Mouse (Mus musculus) gastrocnemius, postnatal 10 days (tissue): ENCODE data around the gene Nat8f4. TPM values are rescaled to one million over a fixed set of nuclear protein-coding genes. Genes with fewer than 3 reads are reported as not detected.
"Not testable (repeated sequence)": the region's sequence is repeated elsewhere in the genome, so short reads cannot be mapped to it uniquely, and the experiment has no call there.

Source experiments
- DNase-seq: peaks from one replicate; pipeline ENCODE4 v3.0.0; 2021; ENCODE audit warnings: mixed read lengths
- total RNA-seq, 2 experiments: library from RNA; stranded (reverse); gene quantifications; 2 replicates each; pipeline ENCODE4 v1.2.3; 2021

Gene Nat8f4
- total RNA-seq, 2 experiments from 2014 or later = 1.2 to 1.4 TPM

DNA sequence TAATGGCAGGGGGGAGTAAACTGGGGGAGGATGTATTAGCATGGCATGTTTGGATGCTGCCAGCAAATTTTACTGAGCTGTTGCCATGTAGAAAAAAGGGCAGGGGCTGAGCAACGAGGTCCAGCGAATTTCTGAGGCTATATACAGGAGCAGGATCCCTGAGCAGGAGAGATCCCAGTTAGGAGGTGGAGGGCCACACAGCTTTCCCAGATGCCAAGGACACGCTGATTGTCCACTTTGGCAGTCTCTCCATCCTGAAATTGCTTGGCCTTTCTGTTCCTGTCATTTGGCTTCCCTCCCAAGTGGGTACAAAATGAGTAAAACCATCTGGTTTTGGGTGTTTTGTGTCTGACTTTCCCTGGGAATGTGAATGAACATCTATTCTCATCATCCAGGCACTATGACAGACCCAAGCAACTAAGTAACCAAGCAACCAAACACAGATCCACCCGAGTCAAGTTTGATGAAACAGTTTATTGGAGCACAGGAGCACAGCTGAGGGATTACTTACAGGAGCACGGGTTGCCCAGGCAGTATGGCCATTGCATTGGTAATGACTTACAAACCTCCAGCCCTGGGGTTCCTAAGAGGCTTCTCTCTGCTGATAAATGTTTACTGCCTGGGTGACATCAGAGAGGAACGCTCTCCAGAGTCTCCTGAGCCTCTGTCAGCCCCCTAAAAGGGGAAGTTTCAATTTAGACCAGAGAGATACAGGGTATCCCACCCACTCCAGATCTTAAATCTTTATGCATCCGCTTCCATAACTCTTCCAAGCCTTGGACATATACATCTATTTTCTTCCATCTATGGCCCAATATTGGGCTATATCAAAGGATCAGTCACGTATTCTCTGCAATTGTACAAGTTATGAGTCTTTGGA is 5.8 kb downstream of the Nat8f4 start:
- not testable (repeated sequence) for DNase-seq

DNA sequence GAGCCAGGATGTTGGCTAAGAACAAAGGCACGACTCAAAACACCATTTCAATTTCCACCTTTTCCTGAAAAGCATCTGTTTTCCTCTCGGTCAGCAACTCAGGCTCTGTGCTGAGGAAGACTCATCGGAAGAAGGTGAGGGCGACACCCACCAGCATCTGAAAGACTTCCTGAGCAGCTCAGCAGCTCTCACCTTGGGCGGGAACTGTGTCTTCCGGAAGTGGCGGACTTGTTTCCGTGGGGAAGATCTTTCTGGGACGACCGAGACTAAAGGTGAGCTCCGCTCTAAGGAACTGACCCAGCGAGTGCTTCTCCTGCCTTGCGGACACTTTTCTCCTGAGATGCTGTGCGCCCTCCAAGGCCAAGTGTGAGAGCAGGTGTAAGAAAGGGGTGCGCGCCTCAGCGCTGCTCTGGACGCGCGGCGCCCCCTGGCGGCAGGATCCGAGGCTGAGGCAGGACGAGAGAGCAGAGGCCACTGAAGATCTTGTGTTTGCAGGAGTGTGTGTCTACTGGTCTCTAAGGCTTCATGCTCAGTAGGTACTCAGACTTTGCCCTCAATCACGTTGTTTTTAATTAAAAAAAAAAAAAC is 9.5 kb downstream of the Nat8f4 start:
- DNase-seq = peak; percentile 31

DNA sequence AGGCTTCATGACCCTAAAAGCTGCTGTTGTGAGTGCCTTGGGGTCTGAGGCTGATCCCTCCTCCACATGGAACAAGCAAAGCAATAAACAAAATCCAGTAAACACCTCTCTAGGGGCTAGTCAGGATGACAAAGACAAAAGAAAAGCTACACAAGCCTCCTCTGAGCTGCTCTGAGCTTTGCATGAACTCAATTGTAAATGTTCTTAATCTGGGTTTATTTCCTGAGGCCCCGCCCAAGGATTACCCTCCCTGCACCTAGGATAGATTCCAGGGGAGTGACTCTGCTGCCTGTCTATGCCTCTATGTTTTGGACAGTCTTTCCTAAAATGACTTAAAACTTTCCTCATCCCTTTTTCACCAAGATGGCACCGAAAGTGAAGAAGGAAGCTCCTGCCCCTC is 15.7 kb downstream of the Nat8f4 start:
- DNase-seq = no peak

DNA sequence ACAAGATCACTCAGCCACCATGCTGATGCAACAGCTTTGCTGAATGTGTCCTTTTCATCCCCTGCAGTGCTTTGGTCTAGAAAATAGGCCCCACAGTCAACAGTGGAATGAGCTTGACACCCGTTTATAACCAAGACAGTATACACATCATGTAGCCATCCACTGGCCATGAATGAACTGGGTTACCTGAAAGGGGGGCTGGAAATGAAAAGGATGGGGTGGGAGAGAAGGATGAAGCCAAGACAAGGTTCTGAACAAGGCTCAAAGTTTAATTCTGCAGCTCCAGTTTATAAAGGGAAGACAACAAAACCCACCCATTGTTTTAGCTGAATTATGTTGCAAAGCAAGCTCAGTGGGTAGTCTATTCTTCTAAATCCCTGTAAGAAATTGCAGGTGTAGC is 20.4 kb downstream of the Nat8f4 start:
- no peak for DNase-seq

DNA sequence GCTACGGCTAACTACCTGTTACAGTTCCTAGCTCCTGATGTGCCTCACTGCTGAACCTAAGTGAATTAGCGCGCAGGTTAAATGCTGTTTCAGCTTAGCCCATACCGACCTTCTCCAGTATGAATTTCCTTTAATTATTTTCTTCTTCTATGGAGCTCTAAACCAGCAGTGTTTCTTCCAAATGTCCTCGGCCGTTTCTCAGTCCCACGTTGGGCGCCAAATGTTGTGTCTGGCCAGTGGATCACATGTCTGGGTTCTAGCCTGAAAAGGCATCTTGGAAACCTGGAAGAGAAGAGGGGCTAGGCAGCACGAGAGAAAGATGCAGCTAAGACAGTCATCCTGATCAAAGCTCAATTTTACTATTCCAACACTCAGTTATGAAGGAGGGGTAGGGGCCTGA is 21.4 kb downstream of the Nat8f4 start:
- DNase-seq = not testable (repeated sequence)

DNA sequence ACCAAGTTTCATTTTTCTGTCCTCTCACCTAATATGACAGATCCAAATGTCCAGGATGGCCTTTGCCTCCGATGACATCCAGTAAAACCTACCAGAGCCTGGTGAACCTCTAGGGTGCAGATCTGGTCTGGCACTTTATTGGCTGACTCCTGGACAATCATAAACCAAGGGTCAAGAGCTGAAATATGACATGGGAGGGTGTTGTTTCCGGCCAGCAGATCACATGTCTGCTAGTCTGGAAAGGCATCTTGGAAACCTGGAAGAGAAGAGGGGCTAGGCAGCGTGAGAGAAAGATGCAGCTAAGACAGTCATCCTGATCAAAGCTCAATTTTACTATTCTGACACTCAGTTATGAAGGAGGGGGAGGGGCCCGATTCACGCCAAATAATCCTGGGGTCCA is 35.7 kb downstream of the Nat8f4 start, which contains the start of gene Nat8f2:
Gene Nat8f2 (minus strand): TSS at position 153 of the 400 bp plus-strand sequence.
- not testable (repeated sequence) for DNase-seq

DNA sequence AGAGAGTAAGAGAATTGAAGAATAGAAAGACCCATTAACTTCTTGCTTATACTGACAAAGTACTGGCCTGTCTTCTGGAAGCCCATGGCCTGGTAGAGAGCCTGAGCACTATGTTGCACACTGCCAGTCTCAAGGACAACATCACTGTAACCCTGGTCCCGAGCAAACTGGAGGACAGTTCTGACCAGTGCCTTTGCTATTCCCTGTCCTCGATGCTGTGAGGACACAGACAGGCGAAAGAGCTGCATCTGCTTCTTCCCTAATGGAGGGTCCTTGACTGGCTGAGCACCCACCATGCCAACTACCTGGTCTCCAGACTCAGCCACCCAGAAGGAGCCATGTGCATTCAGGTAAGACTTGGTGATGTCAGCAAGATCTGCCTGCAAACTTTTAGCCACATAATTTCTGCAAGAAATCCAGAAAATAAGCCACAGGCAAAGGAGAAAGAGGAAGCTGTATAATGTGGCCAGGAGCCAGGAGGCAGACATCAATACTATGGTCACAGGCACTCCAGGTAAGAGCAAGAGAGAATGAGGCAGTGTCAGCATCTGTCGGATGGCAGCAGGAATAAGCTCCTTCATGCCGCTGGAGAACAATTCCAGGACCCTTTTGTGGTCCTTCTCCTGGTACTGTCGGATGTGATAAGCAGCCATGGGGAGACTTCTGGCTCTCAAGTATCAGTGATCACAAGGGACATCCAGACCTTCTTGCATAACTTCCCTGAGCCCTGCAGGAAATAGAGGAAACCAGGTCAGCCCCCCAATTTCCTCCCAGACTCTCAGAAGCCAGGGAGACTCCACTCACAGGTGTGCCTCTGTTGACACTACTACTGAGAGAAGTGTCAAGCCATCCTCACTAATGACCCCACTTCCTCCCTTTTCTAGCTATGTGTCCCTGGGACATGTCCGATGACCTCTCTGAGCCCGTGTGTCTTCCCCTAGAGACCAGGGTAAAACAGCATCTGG is 36.7 kb downstream of the Nat8f4 start:
- no peak for DNase-seq

DNA sequence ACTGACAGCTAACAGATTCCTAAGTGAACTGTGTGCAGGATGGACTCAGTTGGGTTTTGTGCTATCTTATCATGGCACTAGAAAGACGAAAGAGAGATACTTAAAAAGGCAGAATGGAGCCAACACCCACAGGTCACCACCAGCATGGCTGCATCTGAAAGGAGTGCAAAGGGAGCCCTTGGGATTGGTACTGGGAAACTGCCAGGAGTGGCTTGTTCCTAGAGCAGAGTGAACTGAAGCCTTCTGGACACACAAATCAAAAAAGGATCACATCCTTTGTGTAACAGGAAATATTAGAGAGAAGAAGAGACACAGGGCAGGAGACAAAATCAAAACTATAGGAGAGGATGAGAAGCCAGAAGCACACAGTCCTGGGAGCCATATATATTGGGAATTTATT is 37.7 kb downstream of the Nat8f4 start:
- DNase-seq = not testable (repeated sequence)

DNA sequence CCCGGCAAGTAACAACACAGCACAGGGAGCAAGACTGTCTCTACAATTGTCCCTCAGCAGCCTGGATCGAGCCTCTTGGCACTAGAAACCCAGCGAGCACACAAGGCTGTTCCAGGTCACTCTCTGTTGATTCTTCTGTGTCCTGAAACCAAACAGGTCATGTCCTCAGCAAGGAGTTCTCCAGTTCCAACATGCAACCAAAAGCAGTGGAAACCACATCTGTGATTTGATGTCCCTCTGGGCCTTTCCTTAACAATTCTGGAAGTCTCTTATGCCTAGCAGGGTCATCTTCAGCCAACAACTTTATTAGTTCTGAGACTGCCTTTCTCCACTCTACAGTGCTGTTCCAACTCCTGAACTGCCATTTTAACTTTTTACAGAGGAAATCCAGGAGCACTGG is 38.5 kb downstream of the Nat8f4 start:
- not testable (repeated sequence) for DNase-seq

DNA sequence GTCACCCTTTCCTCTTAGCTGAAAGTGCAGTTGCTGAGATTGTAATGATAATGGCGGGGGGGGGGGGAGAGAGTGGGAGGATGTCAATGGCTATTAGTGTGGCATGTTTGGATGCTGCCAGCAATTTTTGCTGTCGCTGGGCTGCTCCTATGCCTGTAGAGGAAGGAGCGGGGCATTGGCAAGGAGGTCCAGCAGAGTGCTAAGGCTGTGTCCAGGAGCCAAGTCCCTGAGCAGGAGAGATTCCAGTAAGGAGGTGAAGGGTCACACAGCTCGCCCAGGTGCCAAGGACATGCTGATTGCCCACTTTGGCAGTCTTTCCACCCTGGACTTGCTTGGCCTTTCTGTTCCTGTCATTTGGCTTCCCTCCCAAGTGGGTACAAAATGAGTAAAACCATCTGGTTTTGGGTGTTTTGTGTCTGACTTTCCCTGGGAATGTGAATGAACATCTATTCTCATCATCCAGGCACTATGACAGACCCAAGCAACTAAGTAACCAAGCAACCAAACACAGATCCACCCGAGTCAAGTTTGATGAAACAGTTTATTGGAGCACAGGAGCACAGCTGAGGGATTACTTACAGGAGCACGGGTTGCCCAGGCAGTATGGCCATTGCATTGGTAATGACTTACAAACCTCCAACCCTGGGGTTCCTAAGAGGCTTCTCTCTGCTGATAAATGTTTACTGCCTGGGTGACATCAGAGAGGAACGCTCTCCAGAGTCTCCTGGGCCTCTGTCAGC is 39.6 kb downstream of the Nat8f4 start:
- DNase-seq = not testable (repeated sequence)

DNA sequence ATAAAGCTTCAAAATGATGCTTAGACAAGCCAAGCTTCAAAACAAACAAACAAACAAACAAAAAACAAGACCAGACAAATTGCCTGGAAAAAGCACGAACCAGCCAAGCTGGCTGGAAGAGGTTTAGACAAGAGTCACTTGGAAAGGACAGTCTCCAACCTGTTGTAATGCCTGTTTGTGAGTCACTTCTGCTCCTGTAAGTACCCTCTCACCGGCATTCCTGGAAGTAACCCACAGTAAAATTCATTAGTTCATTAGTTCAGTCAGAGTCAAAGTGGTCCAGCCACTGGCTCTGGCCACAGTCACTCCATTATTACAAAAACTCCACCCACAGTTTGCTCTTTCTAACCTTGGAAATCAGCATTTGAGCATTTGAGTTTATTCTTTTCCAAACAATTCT is 40.8 kb downstream of the Nat8f4 start:
- no peak for DNase-seq

DNA sequence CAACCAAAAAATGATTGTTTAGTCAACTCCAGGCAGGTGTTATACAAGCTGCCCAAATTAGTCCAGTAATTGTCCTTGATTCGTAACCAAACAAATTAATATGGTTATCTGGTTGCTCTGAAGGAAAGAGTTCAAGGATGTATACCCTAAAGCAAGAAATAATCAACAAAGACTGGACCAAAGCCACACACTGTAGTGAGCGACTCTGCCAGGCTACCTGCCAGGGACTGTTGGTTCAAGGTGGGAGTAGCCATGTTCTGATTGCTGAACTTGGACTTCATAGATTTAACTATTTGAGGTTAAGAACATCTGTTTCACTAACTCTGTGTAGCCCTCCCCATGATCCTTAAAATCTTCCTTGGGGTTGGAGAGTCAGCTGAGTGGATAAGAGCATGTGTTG is 41.5 kb downstream of the Nat8f4 start:
- DNase-seq = no peak

DNA sequence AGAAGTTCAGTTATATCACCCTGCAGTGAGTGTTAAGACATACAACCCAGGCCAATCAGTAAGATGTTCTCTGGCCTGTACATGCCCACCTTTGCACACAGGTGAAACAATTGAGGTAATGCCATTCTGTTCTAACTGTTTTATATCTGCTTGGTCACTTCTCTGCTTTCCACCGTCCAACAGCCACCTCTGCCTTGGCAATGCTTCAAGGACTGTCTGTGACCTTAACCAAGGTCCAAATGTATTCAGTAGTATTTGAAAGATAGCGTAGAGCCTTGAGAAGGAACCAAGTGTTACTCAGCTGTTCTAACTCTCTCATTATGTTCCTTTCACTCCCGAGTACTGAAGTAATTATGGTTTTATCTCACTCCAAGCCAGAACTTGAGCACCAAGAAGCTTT is 42.1 kb downstream of the Nat8f4 start:
- no peak for DNase-seq

DNA sequence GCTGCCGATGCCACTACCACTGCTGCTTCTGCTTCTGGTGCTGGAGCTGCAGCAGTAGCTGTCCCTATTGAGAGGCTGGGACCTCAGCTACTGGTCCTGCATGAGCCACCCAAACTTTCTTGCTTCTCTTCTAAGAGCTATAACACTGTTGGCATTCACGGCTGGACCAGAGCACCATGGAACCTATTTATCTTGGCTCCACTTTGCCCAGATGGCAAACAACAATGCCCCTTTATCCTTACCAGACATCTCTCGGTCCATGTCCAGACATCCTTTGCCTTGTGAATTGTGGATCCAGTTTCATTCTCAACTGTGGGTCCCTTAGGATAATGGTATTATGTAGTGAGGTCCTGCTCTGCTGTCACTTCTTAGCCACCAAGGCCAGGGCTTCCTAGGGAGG is 43.4 kb downstream of the Nat8f4 start:
- DNase-seq = no peak

DNA sequence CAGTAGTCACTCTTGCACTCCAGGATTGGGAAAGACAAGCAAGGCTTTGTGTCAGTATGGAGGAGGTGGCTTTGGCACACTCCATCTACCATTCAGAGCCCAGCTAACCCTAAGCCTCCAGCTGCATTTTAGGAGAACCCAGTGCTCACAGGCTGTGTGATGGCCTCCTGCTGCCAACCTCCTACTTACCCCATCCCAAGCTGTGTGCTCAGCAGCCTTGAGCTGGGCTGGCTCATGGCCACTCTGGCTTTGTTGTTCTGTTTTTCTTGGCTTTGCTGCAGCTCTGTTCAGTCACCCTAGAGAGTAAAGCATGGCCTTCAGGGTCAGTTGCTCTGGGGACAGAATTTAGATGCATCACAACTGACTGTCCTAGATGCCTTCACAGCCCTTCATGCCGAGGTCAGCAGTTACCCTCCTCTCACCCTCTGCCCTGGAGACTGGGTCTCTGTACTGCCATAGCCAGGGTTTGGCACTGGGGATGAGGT is 48.4 kb downstream of the Nat8f4 start:
- no peak for DNase-seq

DNA sequence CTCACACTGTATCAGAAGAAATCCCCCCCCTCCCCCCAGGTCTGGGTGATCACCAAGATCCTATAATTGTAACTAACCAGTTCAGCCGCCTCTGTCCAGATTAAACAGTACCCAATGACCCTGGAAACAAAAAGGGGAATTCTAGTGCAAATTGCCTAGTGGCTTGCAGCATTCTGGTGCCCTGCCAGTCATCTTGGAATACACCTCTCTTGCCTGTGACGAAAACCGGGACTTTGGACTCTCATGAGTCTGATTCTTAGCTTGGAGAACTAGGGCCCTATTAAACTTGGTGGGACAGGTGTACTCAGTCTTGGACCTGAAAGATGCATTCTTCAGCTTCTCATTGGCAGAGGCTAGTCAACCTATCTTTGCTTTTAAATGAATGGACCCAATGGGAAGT is 51.2 kb downstream of the Nat8f4 start:
- no peak for DNase-seq

DNA sequence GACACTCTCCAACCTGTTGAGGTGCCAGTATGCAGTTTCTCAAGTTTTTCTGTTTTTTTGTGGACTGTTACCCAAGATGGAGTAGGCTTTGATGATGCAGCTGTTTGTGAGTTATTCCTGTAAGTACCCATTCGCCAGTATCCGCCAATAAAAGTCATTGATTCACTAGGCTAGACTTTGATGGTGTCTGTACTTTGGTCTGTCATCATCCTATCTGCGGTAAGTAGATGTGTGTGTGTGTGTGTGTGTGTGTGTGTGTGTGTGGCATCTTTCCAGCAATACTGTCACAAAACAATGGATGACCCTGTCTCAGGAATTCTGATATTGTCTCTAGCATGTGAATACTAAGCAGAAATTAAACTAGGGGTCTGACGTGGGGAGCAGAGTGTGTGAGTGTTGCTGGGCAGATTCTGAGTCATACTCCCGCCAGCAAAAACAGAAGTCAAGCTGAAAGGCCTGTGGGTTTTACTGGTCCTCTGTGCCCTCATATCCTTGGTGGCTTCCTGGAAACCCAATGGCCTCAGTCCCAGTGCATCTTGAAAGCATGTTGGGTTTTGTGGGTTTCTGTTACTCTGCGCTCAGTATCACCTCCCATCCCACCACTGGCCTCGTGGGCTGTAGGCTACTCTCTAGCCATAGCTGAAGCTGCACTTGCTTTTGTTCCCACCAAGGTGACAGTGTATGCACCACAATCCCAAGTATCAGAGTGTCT is 53.5 kb downstream of the Nat8f4 start:
- DNase-seq = no peak

DNA sequence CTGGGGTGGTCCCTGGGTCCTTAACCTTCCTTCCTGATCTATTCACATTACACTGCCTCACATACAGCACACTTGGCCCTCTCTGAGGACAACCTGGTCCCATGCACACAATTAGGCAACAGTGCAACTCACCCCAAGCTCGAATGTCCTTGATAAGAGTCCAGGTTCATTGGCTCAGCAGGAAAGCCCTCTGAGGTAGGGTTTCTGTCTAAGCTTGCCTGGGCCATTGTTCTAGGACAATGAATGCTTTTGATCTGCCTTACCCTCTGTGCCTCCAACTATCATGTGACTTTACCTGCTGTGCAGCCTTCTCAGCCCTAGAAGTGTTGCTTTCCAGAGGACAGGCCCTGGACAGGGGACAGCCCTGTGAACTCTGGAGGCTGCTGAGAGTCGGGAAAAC is 55.4 kb downstream of the Nat8f4 start:
- DNase-seq = no peak
